Mouse (Mus musculus): ENCODE results near the gene RPS10-NUDT3.

GRCm38 (mm10) chr17:27571315-27571714, 63.7 kb downstream of the RPS10-NUDT3 start:
- no peak for TF ChIP-seq POLR2A (IDR thresholded peaks at IDR 0.05; ENCODE audit: borderline replicate concordance, insufficient read depth, low read length)
- no peak for TF ChIP-seq CTCF (IDR thresholded peaks at IDR 0.05; ENCODE audit: borderline replicate concordance, insufficient read depth, low read depth, low read length)
